Mouse (Mus musculus): ENCODE results near the gene Olfr1055. TPM values are rescaled to one million over a fixed set of nuclear protein-coding genes. Genes with fewer than 3 reads are reported as not detected.

The Olfr1055 gene
- polyA plus RNA-seq, 1 experiment = not detected

DNA sequence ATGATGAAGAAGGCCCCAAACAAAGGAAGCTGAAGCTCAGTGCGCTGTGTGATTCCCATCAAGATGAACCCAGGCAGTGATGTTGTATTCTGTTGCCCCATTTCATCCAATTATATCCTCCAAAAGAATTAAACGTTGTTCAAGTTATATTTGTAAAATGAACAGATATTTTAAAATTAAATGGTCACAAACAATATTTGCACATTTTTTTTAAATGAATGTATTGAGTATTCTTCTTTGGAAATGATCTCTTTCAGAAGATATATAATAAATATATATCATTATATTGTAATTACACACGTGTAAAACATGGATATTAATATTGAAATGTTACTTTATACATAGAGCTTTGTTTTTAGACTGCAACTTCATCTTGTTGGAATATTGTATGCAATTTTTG lies 34.9 kb downstream of the Olfr1055 start, which contains the start of gene Olfr1053:
TSS of gene Olfr1053 (minus strand) at position 101 of the 400 bp plus-strand sequence.
- no peak for DNase-seq
- H3K4me3 ChIP-seq (ENCODE audit: insufficient read depth, low read depth, low read length) = no peak within 1 kb of the TSS
- H3K27me3 ChIP-seq (replicated peaks; ENCODE audit: control insufficient read depth, insufficient read depth, low read length) = no peaks in the 10 kb centered on the region
- 51% methylated on average over 3 of the region's 3 CpGs for WGBS
- no peak for TF ChIP-seq CTCF (conservative IDR thresholded peaks at IDR 0.05; ENCODE audit: insufficient read depth, insufficient read length, low read depth, low read length)
- no peaks in the 10 kb centered on the region for H3K36me3 ChIP-seq (ENCODE audit: control insufficient read depth, insufficient read depth, low read length)
- no peaks in the 10 kb centered on the region for H3K4me1 ChIP-seq (ENCODE audit: control insufficient read depth, insufficient read depth, low read length)
- H3K27ac ChIP-seq (ENCODE audit: insufficient read depth, low read depth, low read length) = no peak within 1 kb of the TSS

Other genes starting within 250 kb of the Olfr1055 start
- gene Olfr1039, start 214.4 kb downstream of the Olfr1055 start, polyA plus RNA-seq (2012; rRNA removed) = not detected in 2 replicates
- gene Olfr1040, start 203.6 kb downstream of the Olfr1055 start, polyA plus RNA-seq (2012; rRNA removed) = not detected in 2 replicates
- gene Olfr1042, start 188.4 kb downstream of the Olfr1055 start, polyA plus RNA-seq (2012; rRNA removed) = not detected in 2 replicates
- not detected in 2 replicates for gene Olfr1043, start 182.8 kb downstream of the Olfr1055 start, polyA plus RNA-seq (2012; rRNA removed)
- not detected in 2 replicates for gene Olfr1044, start 172.5 kb downstream of the Olfr1055 start, polyA plus RNA-seq (2012; rRNA removed)
- not detected in 2 replicates for gene Olfr52, start 164.6 kb downstream of the Olfr1055 start, polyA plus RNA-seq (2012; rRNA removed)
- gene Olfr1045, start 147.3 kb downstream of the Olfr1055 start, polyA plus RNA-seq (2012; rRNA removed) = not detected in 2 replicates
- not detected in 2 replicates for gene Olfr1046, start 131.0 kb downstream of the Olfr1055 start, polyA plus RNA-seq (2012; rRNA removed)
- not detected in 2 replicates for gene Olfr1047, start 118.9 kb downstream of the Olfr1055 start, polyA plus RNA-seq (2012; rRNA removed)
- not detected in 2 replicates for gene Olfr1048, start 110.0 kb downstream of the Olfr1055 start, polyA plus RNA-seq (2012; rRNA removed)
- gene Olfr1049, start 92.0 kb downstream of the Olfr1055 start, polyA plus RNA-seq (2012; rRNA removed) = not detected in 2 replicates
- not detected in 2 replicates for gene Olfr1051, start 71.2 kb downstream of the Olfr1055 start, polyA plus RNA-seq (2012; rRNA removed)
- gene Olfr1052, start 57.8 kb downstream of the Olfr1055 start, polyA plus RNA-seq (2012; rRNA removed) = not detected in 2 replicates
- gene Olfr1053, start 35.0 kb downstream of the Olfr1055 start, polyA plus RNA-seq (2012; rRNA removed) = not detected in 2 replicates
- not detected in 2 replicates for gene Olfr1054, start 14.9 kb downstream of the Olfr1055 start, polyA plus RNA-seq (2012; rRNA removed)
- gene Olfr1056, start 12.2 kb upstream of the Olfr1055 start, polyA plus RNA-seq (2012; rRNA removed) = not detected in 2 replicates
- not detected in 2 replicates for gene Olfr1057, start 28.1 kb upstream of the Olfr1055 start, polyA plus RNA-seq (2012; rRNA removed)
- not detected in 2 replicates for gene Olfr1058, start 38.3 kb upstream of the Olfr1055 start, polyA plus RNA-seq (2012; rRNA removed)
- gene Olfr1061, start 63.8 kb upstream of the Olfr1055 start, polyA plus RNA-seq (2012; rRNA removed) = not detected in 2 replicates
- not detected in 2 replicates for gene Olfr1062, start 76.5 kb upstream of the Olfr1055 start, polyA plus RNA-seq (2012; rRNA removed)
- gene Olfr1065, start 100.3 kb upstream of the Olfr1055 start, polyA plus RNA-seq (2012; rRNA removed) = not detected in 2 replicates
- gene Olfr1066, start 106.0 kb upstream of the Olfr1055 start, polyA plus RNA-seq (2012; rRNA removed) = not detected in 2 replicates
- gene Olfr228, start 137.1 kb upstream of the Olfr1055 start, polyA plus RNA-seq (2012; rRNA removed) = not detected in 2 replicates
- gene Olfr1076, start 158.2 kb upstream of the Olfr1055 start, polyA plus RNA-seq (2012; rRNA removed) = not detected in 2 replicates
- not detected in 2 replicates for gene Olfr1079, start 192.2 kb upstream of the Olfr1055 start, polyA plus RNA-seq (2012; rRNA removed)
- not detected in 2 replicates for gene Olfr1080, start 208.0 kb upstream of the Olfr1055 start, polyA plus RNA-seq (2012; rRNA removed)
- not detected in 2 replicates for gene Olfr1082, start 248.7 kb upstream of the Olfr1055 start, polyA plus RNA-seq (2012; rRNA removed)